Mouse (Mus musculus): ENCODE data around the gene Rsc1a1.

DNA sequence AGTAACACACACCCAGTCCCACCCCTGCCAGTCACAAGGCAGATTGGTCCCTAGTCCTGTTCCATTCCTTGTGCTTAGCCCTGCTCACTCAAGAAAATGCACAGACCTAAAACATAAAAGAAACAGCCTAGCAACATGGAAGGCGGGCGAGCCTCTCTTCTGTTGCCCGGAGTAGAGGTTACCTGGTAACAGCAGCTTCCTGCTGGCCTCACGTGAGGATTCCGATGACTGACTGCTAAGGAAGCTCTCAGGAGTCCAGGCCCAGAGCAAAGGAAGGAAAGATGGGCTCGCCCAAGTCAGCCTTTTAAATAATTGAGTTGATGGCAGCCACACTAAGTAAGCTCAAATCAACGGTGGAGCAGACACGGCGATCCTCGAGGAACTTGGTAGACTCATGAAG, 33.5 kb downstream of the Rsc1a1 start:
- no peak for TF ChIP-seq CTCF (IDR thresholded peaks at IDR 0.05; ENCODE audit: low read depth, low read length)
- TF ChIP-seq POLR2AphosphoS5 (IDR thresholded peaks at IDR 0.05; ENCODE audit: insufficient replicate concordance, low read depth, low read length): no peak
- TF ChIP-seq TAL1 (conservative IDR thresholded peaks at IDR 0.05; ENCODE audit: low read depth, low read length): no peak
- no peak for TF ChIP-seq GATA1 (IDR thresholded peaks at IDR 0.05; ENCODE audit: borderline replicate concordance, low read length)
